8 mouse cellular contexts compared by ENCODE assay signal in the genomic region with DNA sequence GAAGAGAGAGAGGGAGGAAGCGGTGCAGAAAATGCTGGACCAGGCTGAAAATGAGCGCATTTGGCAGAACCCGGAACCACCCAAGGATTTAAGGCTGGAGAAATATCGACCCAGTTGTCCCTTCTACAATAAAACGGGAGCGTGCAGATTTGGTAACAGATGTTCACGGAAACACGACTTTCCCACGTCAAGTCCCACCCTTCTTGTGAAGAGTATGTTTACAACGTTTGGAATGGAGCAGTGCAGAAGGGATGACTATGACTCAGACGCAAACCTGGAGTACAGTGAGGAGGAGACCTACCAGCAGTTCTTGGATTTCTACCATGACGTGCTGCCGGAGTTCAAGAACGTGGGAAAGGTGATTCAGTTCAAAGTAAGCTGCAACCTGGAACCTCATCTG. TPM values are rescaled to one million over a fixed set of nuclear protein-coding genes. Genes with fewer than 3 reads are reported as not detected.
DNase-seq lines count a peak whose midpoint lies in the region; ATAC-seq lines count a peak whose summit lies in the region.

No protein-coding gene starts in this region.

- WGBS in kidney, embryonic 14.5 days: 47% methylated on average over 14 of the region's 14 CpGs
- 44% methylated on average over 14 of the region's 14 CpGs for WGBS in heart, embryonic 16.5 days
- WGBS in lung, embryonic 16.5 days: 45% methylated on average over 14 of the region's 14 CpGs

- peaks cover 14% of the 10 kb centered on the region for H3K36me3 ChIP-seq in kidney, embryonic 14.5 days (ENCODE audit: control insufficient read depth, insufficient read depth, low read length)
- H3K36me3 ChIP-seq in heart, embryonic 16.5 days (ENCODE audit: control insufficient read depth, insufficient read depth): peaks cover 24% of the 10 kb centered on the region; the same call in 1 of the 2 replicates
- H3K36me3 ChIP-seq in lung, embryonic 16.5 days (ENCODE audit: control insufficient read depth, insufficient read depth, low read length): peaks cover 17% of the 10 kb centered on the region; the same call in 1 of the 2 replicates

- H3K27me3 ChIP-seq in kidney, embryonic 14.5 days (ENCODE audit: control insufficient read depth, insufficient read depth, low read length): no peaks in the 10 kb centered on the region
- no peaks in the 10 kb centered on the region for H3K27me3 ChIP-seq in heart, embryonic 16.5 days (ENCODE audit: control insufficient read depth, insufficient read depth, low read length)
- H3K27me3 ChIP-seq in lung, embryonic 16.5 days (ENCODE audit: control insufficient read depth, insufficient read depth, low read depth, low read length): no peaks in the 10 kb centered on the region

- no peak for ATAC-seq in kidney, embryonic 14.5 days (ENCODE audit: low FRiP score, low TSS enrichment)
- ATAC-seq in heart, embryonic 16.5 days (replicated peaks; ENCODE audit: extremely low read depth, insufficient read depth, low FRiP score): no peak
- no peak for ATAC-seq in lung, embryonic 16.5 days (ENCODE audit: low read depth)
- ATAC-seq in activated CD4-positive, CD25-positive, alpha-beta regulatory T cell, adult 4 months: no peak

- H3K27ac ChIP-seq in kidney, embryonic 14.5 days (ENCODE audit: low read depth, low read length): no peak overlapping the region
- H3K27ac ChIP-seq in heart, embryonic 16.5 days (ENCODE audit: low read length): peak overlapping the region; percentile 77
- H3K27ac ChIP-seq in lung, embryonic 16.5 days (ENCODE audit: low read length): peak overlapping the region; percentile 60

- peak overlapping the region; percentile 63; the same call in 1 of the 2 replicates for H3K9ac ChIP-seq in kidney, embryonic 14.5 days (ENCODE audit: low read depth, low read length)
- H3K9ac ChIP-seq in heart, embryonic 16.5 days (ENCODE audit: low read length): peak overlapping the region; percentile 68
- H3K9ac ChIP-seq in lung, embryonic 16.5 days (ENCODE audit: low read length): peak overlapping the region; percentile 63

- no peak for DNase-seq in kidney, postnatal 25 days
- peak; percentile 39 for DNase-seq in R1 (ENCODE audit: low read depth, low spot score)
- DNase-seq in ovary, adult 18-20 months (ENCODE audit: low spot score): no peak
- no peak for DNase-seq in spleen, postnatal 10 days (ENCODE audit: low spot score in 2 of 2)

- peak overlapping the region; percentile 59 for H3K4me2 ChIP-seq in kidney, embryonic 14.5 days (replicated peaks; ENCODE audit: low read depth, low read length)
- peak overlapping the region; percentile 62 for H3K4me2 ChIP-seq in heart, embryonic 16.5 days (ENCODE audit: low read depth, low read length)
- peak overlapping the region; percentile 61 for H3K4me2 ChIP-seq in lung, embryonic 16.5 days (ENCODE audit: low read depth, low read length)

- H3K4me1 ChIP-seq in kidney, embryonic 14.5 days (ENCODE audit: control insufficient read depth, insufficient read depth, low read length): no peaks in the 10 kb centered on the region
- peaks cover 15% of the 10 kb centered on the region for H3K4me1 ChIP-seq in heart, embryonic 16.5 days (ENCODE audit: control insufficient read depth, insufficient read depth, low read length)
- peaks cover 9% of the 10 kb centered on the region; the same call in 1 of the 2 replicates for H3K4me1 ChIP-seq in lung, embryonic 16.5 days (replicated peaks; ENCODE audit: control insufficient read depth, insufficient read depth, low read length)

- H3K4me3 ChIP-seq in kidney, embryonic 14.5 days (ENCODE audit: low read length): peak overlapping the region; percentile 45
- peak overlapping the region; percentile 73 for H3K4me3 ChIP-seq in heart, embryonic 16.5 days (ENCODE audit: low read length)
- peak overlapping the region; percentile 64 for H3K4me3 ChIP-seq in lung, embryonic 16.5 days (ENCODE audit: low read length)

- H3K9me3 ChIP-seq in kidney, embryonic 14.5 days (ENCODE audit: control insufficient read depth, low read length): peaks cover 25% of the 10 kb centered on the region
- H3K9me3 ChIP-seq in heart, embryonic 16.5 days (replicated peaks; ENCODE audit: control insufficient read depth, low read length): peaks cover 26% of the 10 kb centered on the region
- peaks cover 19% of the 10 kb centered on the region for H3K9me3 ChIP-seq in lung, embryonic 16.5 days (ENCODE audit: control insufficient read depth, low read length)

RNA-seq across cellular contexts. Expression of a gene that starts 1.8 kb away (rescaled TPM):
- polyA plus RNA-seq in kidney, embryonic 14.5 days (2014; fragmentation: Nextera tagmentation; extraction: Ambion mirVana): 2.3 and 3.0 TPM in 2 replicates
- polyA plus RNA-seq in heart, embryonic 16.5 days (2015; fragmentation: Nextera tagmentation; extraction: Ambion mirVana): 1.8 and 1.9 TPM in 2 replicates
- 3.2 and 4.0 TPM in 2 replicates for polyA plus RNA-seq in lung, embryonic 16.5 days (2015; fragmentation: Nextera tagmentation; extraction: Ambion mirVana)
- 1 to 10 TPM; 5.6 to 7.2 TPM for polyA plus RNA-seq in activated CD4-positive, CD25-positive, alpha-beta regulatory T cell, adult 4 months (2017; shearing (Covaris generic))

RNA-seq across cellular contexts. Expression of a gene that starts 8.3 kb away (rescaled TPM):
- polyA plus RNA-seq in kidney, embryonic 14.5 days (2014; fragmentation: Nextera tagmentation; extraction: Ambion mirVana): 13.7 and 19.7 TPM in 2 replicates
- polyA plus RNA-seq in heart, embryonic 16.5 days (2015; fragmentation: Nextera tagmentation; extraction: Ambion mirVana): 10.7 and 15.8 TPM in 2 replicates
- 13.9 and 18.3 TPM in 2 replicates for polyA plus RNA-seq in lung, embryonic 16.5 days (2015; fragmentation: Nextera tagmentation; extraction: Ambion mirVana)
- polyA plus RNA-seq in activated CD4-positive, CD25-positive, alpha-beta regulatory T cell, adult 4 months (2017; shearing (Covaris generic)): 10 to 100 TPM; 32.8 to 42.2 TPM

RNA-seq across cellular contexts. Expression of a gene that starts 8.6 kb away (rescaled TPM):
- polyA plus RNA-seq in kidney, embryonic 14.5 days (2014; fragmentation: Nextera tagmentation; extraction: Ambion mirVana): 398 and 493 TPM in 2 replicates
- 333 and 350 TPM in 2 replicates for polyA plus RNA-seq in heart, embryonic 16.5 days (2015; fragmentation: Nextera tagmentation; extraction: Ambion mirVana)
- polyA plus RNA-seq in lung, embryonic 16.5 days (2015; fragmentation: Nextera tagmentation; extraction: Ambion mirVana): 372 and 381 TPM in 2 replicates
- polyA plus RNA-seq in activated CD4-positive, CD25-positive, alpha-beta regulatory T cell, adult 4 months (2017; shearing (Covaris generic)): 100 to 1,000 TPM in 1 of 2 experiments, 10 to 100 TPM in 1; 95.9 to 117 TPM

RNA-seq across cellular contexts. Expression of a gene that starts 16.7 kb away (rescaled TPM):
- 303 and 365 TPM in 2 replicates for polyA plus RNA-seq in kidney, embryonic 14.5 days (2014; fragmentation: Nextera tagmentation; extraction: Ambion mirVana)
- polyA plus RNA-seq in heart, embryonic 16.5 days (2015; fragmentation: Nextera tagmentation; extraction: Ambion mirVana): 199 and 221 TPM in 2 replicates
- polyA plus RNA-seq in lung, embryonic 16.5 days (2015; fragmentation: Nextera tagmentation; extraction: Ambion mirVana): 237 and 240 TPM in 2 replicates
- 100 to 1,000 TPM; 227 to 238 TPM for polyA plus RNA-seq in activated CD4-positive, CD25-positive, alpha-beta regulatory T cell, adult 4 months (2017; shearing (Covaris generic))

RNA-seq across cellular contexts. Expression of a gene that starts 33.7 kb away (rescaled TPM):
- polyA plus RNA-seq in kidney, embryonic 14.5 days (2014; fragmentation: Nextera tagmentation; extraction: Ambion mirVana): 2.3 and 3.1 TPM in 2 replicates
- polyA plus RNA-seq in heart, embryonic 16.5 days (2015; fragmentation: Nextera tagmentation; extraction: Ambion mirVana): 1.5 and 2.2 TPM in 2 replicates
- polyA plus RNA-seq in lung, embryonic 16.5 days (2015; fragmentation: Nextera tagmentation; extraction: Ambion mirVana): 10.8 and 12.0 TPM in 2 replicates
- 1 to 10 TPM; 2.0 to 2.7 TPM for polyA plus RNA-seq in activated CD4-positive, CD25-positive, alpha-beta regulatory T cell, adult 4 months (2017; shearing (Covaris generic))
